Mouse (Mus musculus) thymus, adult 2 months (tissue): Measurements from ENCODE around the gene Ubqln3.

Source experiments
- CTCF ChIP-seq: fragments of 200-500 bp; IDR thresholded peaks from 2 replicates; pipeline ENCODE4 v1.5.1; 2012; ENCODE audit warnings: mild to moderate bottlenecking, control low read depth, low read length, moderate library complexity, borderline replicate concordance; ENCODE audit not compliant: control insufficient read depth, poor library complexity, insufficient read depth; ENCODE audit errors: extremely low read depth
- POLR2A ChIP-seq: fragments of 200-500 bp; IDR thresholded peaks from 2 replicates; pipeline ENCODE4 v1.6.1; 2012; ENCODE audit warnings: mild to moderate bottlenecking, low read length, control low read depth, moderate library complexity; ENCODE audit not compliant: control insufficient read depth, poor library complexity, insufficient read depth; ENCODE audit errors: extremely low read depth

DNA sequence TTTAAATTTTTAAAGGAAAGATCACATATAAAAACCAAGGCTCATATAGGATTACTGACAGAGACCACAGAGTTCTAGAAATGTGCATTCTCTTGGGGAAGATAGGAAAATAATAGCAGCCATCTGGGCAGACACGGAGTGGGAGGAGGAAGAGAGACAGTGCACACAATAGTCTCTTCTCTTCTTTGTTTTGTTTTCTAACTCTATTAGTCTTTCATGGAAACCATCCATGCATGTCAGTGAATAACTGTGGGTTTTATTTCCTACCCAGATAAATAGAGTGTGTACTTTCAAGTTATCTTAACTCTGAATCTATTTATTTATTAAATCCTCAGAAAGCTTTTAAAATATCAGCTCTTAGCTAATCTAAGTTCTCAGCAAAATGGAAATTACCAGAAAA, 32.0 kb upstream of the Ubqln3 start:
- TF ChIP-seq POLR2A = no peak
- no peak for TF ChIP-seq CTCF
